In the genomic region with DNA sequence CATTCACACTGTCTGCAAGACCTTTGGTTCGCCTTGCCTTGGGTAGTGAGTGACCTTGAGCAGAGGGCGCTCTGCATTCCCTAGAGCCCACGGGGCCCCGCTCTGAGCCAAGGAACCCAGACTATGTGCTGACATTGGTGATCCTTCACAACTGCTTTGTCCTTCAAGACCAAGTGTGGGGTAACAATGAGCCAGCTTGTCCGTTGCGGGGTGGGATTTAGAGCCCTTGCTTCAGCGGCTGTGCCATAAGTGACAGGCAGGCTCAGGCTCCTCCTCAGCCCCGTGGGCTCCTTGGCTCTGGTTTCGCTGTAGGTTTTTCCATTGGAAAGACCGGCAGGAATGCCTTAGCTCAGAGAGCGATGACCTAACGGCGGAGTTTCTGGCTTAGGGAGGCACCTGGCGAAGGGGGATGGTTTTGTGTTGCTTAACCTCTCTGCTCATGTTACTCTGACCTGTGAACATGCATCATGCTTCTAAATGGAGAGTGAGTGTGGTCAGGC, we compare ENCODE assay signal across 10 mouse cellular contexts.
DNase-seq lines count a peak whose midpoint lies in the region; TF ChIP-seq lines count a peak whose summit lies in the region.
"Had no signal": no experiment of that assay in that cellular context is flagged by ENCODE, and none has a peak within 500 bp of the region (broad histone marks: within the 10 kb centered on the region; RNA-seq: fewer than 3 reads in every experiment).

No protein-coding gene starts in this region.

- H3K27me3 ChIP-seq in myocyte (ENCODE audit: control insufficient read depth, insufficient read depth, insufficient read length) = no peaks in the 10 kb centered on the region
- H3K27me3 ChIP-seq: liver, embryonic 15.5 days; neural tube, embryonic 12.5 days had no signal

- H3K79me2 ChIP-seq in myocyte (ENCODE audit: control insufficient read depth, insufficient read depth) = no peaks in the 10 kb centered on the region

- no peak for TF ChIP-seq POLR2A in myocyte (IDR thresholded peaks at IDR 0.05; ENCODE audit: insufficient read length, low read depth)

- no peak overlapping the region for H3K4me3 ChIP-seq in left cerebral cortex, adult 2 months
- no peak overlapping the region for H3K4me3 ChIP-seq in myocyte
- H3K4me3 ChIP-seq: erythroblast, embryonic 14.5 days; liver, embryonic 15.5 days; neural tube, embryonic 12.5 days had no signal

- no peak overlapping the region for H3ac ChIP-seq in myocyte (ENCODE audit: control insufficient read depth, insufficient read length)

- intact Hi-C loops in left cerebral cortex, adult 2 months (cut with DNase I) = no loop called here
- intact Hi-C loops in heart, postnatal 14 days (cut with DNase I) = loop anchor here (5.0 kb wide), 1 partner anchor 58 kb away; no protein-coding TSS in a partner anchor

- no peaks in the 10 kb centered on the region for H3K36me3 ChIP-seq in myocyte (ENCODE audit: control insufficient read depth, insufficient read depth)
- H3K36me3 ChIP-seq: liver, embryonic 15.5 days; neural tube, embryonic 12.5 days had no signal

- DNase-seq in left cerebral cortex, adult 2 months (ENCODE audit: extremely low spot score in 1 of 2, low spot score in 2 of 2) = no peak
- no peak for DNase-seq in left cerebral cortex, adult 9 months (ENCODE audit: low spot score in 2 of 2)
- DNase-seq in forelimb bud, embryonic 11.5 days (ENCODE audit: low read depth, low spot score) = peak; percentile 19
- peak; percentile 32 to 45 for DNase-seq in heart, postnatal 14 days
- DNase-seq in ovary, postnatal 14 days (ENCODE audit: low spot score) = no peak
- DNase-seq in frontal cortex, postnatal 36 days (ENCODE audit: low spot score in 2 of 2) = no peak

- no peak for TF ChIP-seq CTCF in left cerebral cortex, adult 2 months (IDR thresholded peaks at IDR 0.05)

- H3K4me2 ChIP-seq in myocyte (ENCODE audit: low read depth) = no peak overlapping the region
- H3K4me2 ChIP-seq: liver, embryonic 15.5 days; neural tube, embryonic 12.5 days had no signal

- peak overlapping the region; percentile 64 for H3K27ac ChIP-seq in left cerebral cortex, adult 2 months
- H3K27ac ChIP-seq: liver, embryonic 15.5 days; neural tube, embryonic 12.5 days had no signal

TF ChIP-seq in myocyte, 11 proteins besides CTCF, POLR2A, EP300 and RAD21:
- TF ChIP-seq MYOD1 (IDR thresholded peaks at IDR 0.05; ENCODE audit: control insufficient read depth in 1 of 3, insufficient read length in 2 of 3, low read depth in 2 of 3) (peak in 1 of 3 experiments; percentile 73), MAX (IDR thresholded peaks at IDR 0.05; ENCODE audit: low read depth) (no peak), CEBPB (IDR thresholded peaks at IDR 0.05; ENCODE audit: insufficient read depth, poor library complexity, severe bottlenecking) (peak; percentile 51; the same call in 1 of the 2 replicates), MYOG (IDR thresholded peaks at IDR 0.05; ENCODE audit: control insufficient read depth in 1 of 3, insufficient read depth in 1 of 3, insufficient read length in 2 of 3, low read depth in 2 of 3) (peak in 1 of 3 experiments; percentile 17)

Comparison
In these comparisons a context has a peak if more than half of its experiments do, and no peak if none do; other contexts are left out.
1. DNase-seq: peak in forelimb bud, embryonic 11.5 days (single experiment) and heart, postnatal 14 days (2 of 2); none in left cerebral cortex, adult 2 months (0 of 2), left cerebral cortex, adult 9 months (0 of 2), ovary, postnatal 14 days (single experiment) and frontal cortex, postnatal 36 days (0 of 2).